Mouse (Mus musculus) lung, embryonic 14.5 days (tissue): ENCODE data around the gene Dnah3. TPM values are rescaled to one million over a fixed set of nuclear protein-coding genes. Genes with fewer than 3 reads are reported as not detected.
A peak's percentile ranks its signal among the peaks of the same experiment; 100 is the strongest.

Source experiments
- ATAC-seq: fragments of 200-750 bp; cut with Nextera tagmentation; 2 replicates; pipeline ENCODE4 v1.8.0; 2017; ENCODE audit warnings: mild to moderate bottlenecking, moderate TSS enrichment, moderate library complexity; ENCODE audit not compliant: insufficient read depth
- DNase-seq: peaks from one replicate; pipeline ENCODE4 v3.0.0-alpha.2; 2015
- H3K27ac ChIP-seq: fragments of 300-500 bp; sonication (generic); 2 replicates; pipeline ENCODE4 v1.5.1; 2014; ENCODE audit warnings: low read depth, mild to moderate bottlenecking, moderate library complexity
- H3K27me3 ChIP-seq: fragments of 300-500 bp; sonication (generic); 2 replicates; pipeline ENCODE4 v1.6.1; 2014; ENCODE audit warnings: low read length, control low read depth; ENCODE audit not compliant: insufficient read depth
- H3K36me3 ChIP-seq: fragments of 300-500 bp; sonication (generic); 2 replicates; pipeline ENCODE4 v1.6.1; 2014; ENCODE audit warnings: control low read depth; ENCODE audit not compliant: insufficient read depth
- H3K4me1 ChIP-seq: fragments of 300-500 bp; sonication (generic); 2 replicates; pipeline ENCODE4 v1.6.1; 2014; ENCODE audit warnings: antibody characterized with exemption, control low read depth; ENCODE audit not compliant: insufficient read depth
- H3K4me2 ChIP-seq: fragments of 300-500 bp; sonication (generic); 2 replicates; pipeline ENCODE4 v1.6.1; 2014; ENCODE audit warnings: mild to moderate bottlenecking
- H3K4me3 ChIP-seq: fragments of 300-500 bp; sonication (generic); 2 replicates; pipeline ENCODE4 v1.5.1; 2014; ENCODE audit warnings: low read depth, low read length
- H3K9ac ChIP-seq: fragments of 300-500 bp; sonication (generic); 2 replicates; pipeline ENCODE4 v1.6.1; 2014
- H3K9me3 ChIP-seq: fragments of 300-500 bp; sonication (generic); 2 replicates; pipeline ENCODE4 v1.6.1; 2016; ENCODE audit warnings: low read depth, low read length, control low read depth
- CTCF ChIP-seq: IDR thresholded peaks from 2 replicates; pipeline ENCODE4 v1.5.1; 2016; ENCODE audit warnings: antibody characterized with exemption, low read depth
- WGBS: fragments of 180-500 bp; shearing (Covaris S2); extraction: QIAGEN DNeasy Blood & Tissue Kit; methylation state at CpG from one replicate; pipeline ENCODE4 v1.1.7; 2014; 5-methylcytosine and 5-hydroxymethylcytosine counted together
- polyA plus RNA-seq: library from polyadenylated mRNA; unstranded; fragments of >200 nt; fragmentation: Nextera tagmentation; extraction: Ambion mirVana; gene quantifications from 2 replicates; pipeline ENCODE4 v1.2.1, GENCODE M21; 2014

The Dnah3 gene
- polyA plus RNA-seq, 1 experiment from 2014 or later = not detected

GRCm38 (mm10) chr7:119957421-119957820 lies 137.7 kb downstream of the Dnah3 start:
- no peaks in the 10 kb centered on the region for H3K9me3 ChIP-seq
- no peaks in the 10 kb centered on the region for H3K36me3 ChIP-seq
- no peak overlapping the region for H3K4me2 ChIP-seq
- no peak for TF ChIP-seq CTCF
- no peak overlapping the region for H3K27ac ChIP-seq
- no peak overlapping the region for H3K9ac ChIP-seq
- H3K27me3 ChIP-seq = no peaks in the 10 kb centered on the region
- ATAC-seq = no peak
- peak; percentile 5 for DNase-seq
- H3K4me1 ChIP-seq = no peaks in the 10 kb centered on the region
- no peak overlapping the region for H3K4me3 ChIP-seq

- H3K9ac ChIP-seq = no peak overlapping the region
- no peak overlapping the region for H3K4me3 ChIP-seq
- no peak for TF ChIP-seq CTCF
- no peak for DNase-seq
- no peak overlapping the region for H3K27ac ChIP-seq
- ATAC-seq = no peak
- no peaks in the 10 kb centered on the region for H3K36me3 ChIP-seq
- no peak overlapping the region for H3K4me2 ChIP-seq
- H3K9me3 ChIP-seq = no peaks in the 10 kb centered on the region
- WGBS = 64% methylated on average over 1 of the region's 1 CpGs
- no peaks in the 10 kb centered on the region for H3K27me3 ChIP-seq
- no peaks in the 10 kb centered on the region for H3K4me1 ChIP-seq
Measured at GRCm38 (mm10) chr7:119954047-119954446, 141.0 kb downstream of the Dnah3 start.

- DNase-seq = peak; percentile 3
- H3K4me2 ChIP-seq = no peak overlapping the region
- WGBS = 52% methylated on average over 2 of the region's 2 CpGs
- ATAC-seq = no peak; the same call in 1 of the 2 replicates
- no peaks in the 10 kb centered on the region for H3K27me3 ChIP-seq
- no peaks in the 10 kb centered on the region for H3K9me3 ChIP-seq
- no peaks in the 10 kb centered on the region for H3K4me1 ChIP-seq
- no peak for TF ChIP-seq CTCF
- H3K9ac ChIP-seq = no peak overlapping the region
- H3K36me3 ChIP-seq = no peaks in the 10 kb centered on the region
- H3K4me3 ChIP-seq = no peak overlapping the region
- no peak overlapping the region for H3K27ac ChIP-seq
Measured at GRCm38 (mm10) chr7:119941569-119941968, 153.5 kb downstream of the Dnah3 start.

- TF ChIP-seq CTCF = no peak
- no peak overlapping the region for H3K4me3 ChIP-seq
- WGBS = 67% methylated on average over 5 of the region's 5 CpGs
- H3K9ac ChIP-seq = no peak overlapping the region
- no peaks in the 10 kb centered on the region for H3K9me3 ChIP-seq
- ATAC-seq (no peak), DNase-seq (no peak)
- no peaks in the 10 kb centered on the region for H3K36me3 ChIP-seq
- no peak overlapping the region for H3K4me2 ChIP-seq
- no peak overlapping the region for H3K27ac ChIP-seq
- H3K27me3 ChIP-seq = no peaks in the 10 kb centered on the region
- H3K4me1 ChIP-seq = no peaks in the 10 kb centered on the region
Measured at GRCm38 (mm10) chr7:119937036-119937435, 158.0 kb downstream of the Dnah3 start.

- H3K9ac ChIP-seq = no peak overlapping the region
- no peak overlapping the region for H3K4me3 ChIP-seq
- H3K9me3 ChIP-seq = no peaks in the 10 kb centered on the region
- ATAC-seq = no peak
- no peaks in the 10 kb centered on the region for H3K27me3 ChIP-seq
- no peak overlapping the region for H3K27ac ChIP-seq
- no peak overlapping the region for H3K4me2 ChIP-seq
- no peak for TF ChIP-seq CTCF
- DNase-seq = no peak
- H3K36me3 ChIP-seq = no peaks in the 10 kb centered on the region
- no peaks in the 10 kb centered on the region for H3K4me1 ChIP-seq
Measured at GRCm38 (mm10) chr7:119936321-119936720, 158.8 kb downstream of the Dnah3 start.

- no peak for TF ChIP-seq CTCF
- H3K27ac ChIP-seq = no peak overlapping the region
- WGBS = 50% methylated on average over 2 of the region's 2 CpGs
Measured at GRCm38 (mm10) chr7:119928783-119929440, 166.2 kb downstream of the Dnah3 start.

GRCm38 (mm10) chr7:119921054-119921453 lies 174.0 kb downstream of the Dnah3 start:
- Histone ChIP-seq H3K27me3 (no peaks in the 10 kb centered on the region), H3K9me3 (no peaks in the 10 kb centered on the region), H3K9ac (no peak overlapping the region), H3K27ac (no peak overlapping the region), H3K4me1 (no peaks in the 10 kb centered on the region), H3K36me3 (no peaks in the 10 kb centered on the region), H3K4me2 (no peak overlapping the region), H3K4me3 (no peak overlapping the region)
- DNase-seq (no peak), ATAC-seq (no peak)
- no peak for TF ChIP-seq CTCF
- 74% methylated on average over 4 of the region's 4 CpGs for WGBS

More at GRCm38 (mm10) chr7:119928783-119929440, 166.2 kb downstream of the Dnah3 start:
- Histone ChIP-seq H3K9me3 (no peaks in the 10 kb centered on the region), H3K4me3 (no peak overlapping the region), H3K4me1 (no peaks in the 10 kb centered on the region), H3K36me3 (no peaks in the 10 kb centered on the region), H3K9ac (no peak overlapping the region), H3K4me2 (no peak overlapping the region), H3K27me3 (no peaks in the 10 kb centered on the region)
- DNase-seq (no peak), ATAC-seq (no peak)

GRCm38 (mm10) chr7:119920457-119920856 lies 174.6 kb downstream of the Dnah3 start:
- Histone ChIP-seq H3K4me3 (no peak overlapping the region), H3K27ac (no peak overlapping the region), H3K4me2 (no peak overlapping the region), H3K9me3 (no peaks in the 10 kb centered on the region), H3K27me3 (no peaks in the 10 kb centered on the region), H3K36me3 (no peaks in the 10 kb centered on the region), H3K4me1 (no peaks in the 10 kb centered on the region), H3K9ac (no peak overlapping the region)
- WGBS = 45% methylated on average over 2 of the region's 2 CpGs
- DNase-seq = no peak
- ATAC-seq = no peak
- TF ChIP-seq CTCF = no peak
